Mouse (Mus musculus) ES-E14 (cell line): ENCODE results near the gene Kcnj1.

ENCODE experiments used
- HCFC1 ChIP-seq: IDR thresholded peaks from 2 replicates; pipeline ENCODE4 v1.6.1; 2012; ENCODE audit warnings: low read length, inconsistent platforms, borderline replicate concordance; ENCODE audit not compliant: insufficient read depth
- ZC3H11A ChIP-seq: IDR thresholded peaks from 2 replicates; pipeline ENCODE4 v1.6.1; 2012; ENCODE audit warnings: low read depth, mild to moderate bottlenecking, inconsistent platforms, low read length, borderline replicate concordance

DNA sequence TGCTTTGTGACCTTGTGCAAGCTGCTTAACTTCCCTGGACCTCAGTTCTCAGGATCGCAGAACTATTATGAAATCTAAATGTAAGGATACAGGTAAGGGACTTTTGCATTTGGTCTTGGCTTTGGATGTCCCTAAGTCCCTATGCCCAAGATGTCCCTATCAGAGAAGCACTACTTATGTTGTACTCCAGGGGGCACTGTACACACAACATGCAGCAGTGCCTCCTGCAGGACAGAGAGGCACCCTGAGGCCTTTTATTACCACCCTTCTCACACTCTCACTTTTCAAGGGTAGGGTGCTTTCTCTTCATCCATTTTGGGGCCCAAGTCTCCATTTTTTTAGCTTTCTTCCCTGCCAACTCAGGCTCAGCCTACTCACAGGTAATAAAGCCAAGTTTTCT is 15.8 kb downstream of the Kcnj1 start:
- TF ChIP-seq ZC3H11A (no peak), HCFC1 (no peak)
